Mouse (Mus musculus): ENCODE data around the gene Abcg5.

- TF ChIP-seq GATA1 (IDR thresholded peaks at IDR 0.05; ENCODE audit: low read length) (peak; percentile 54), TAL1 (IDR thresholded peaks at IDR 0.05; ENCODE audit: low read length) (peak; percentile 28; the same call in 1 of the 3 replicates)
Observed at GRCm38 (mm10) chr17:84728201-84728911, 45.5 kb upstream of the Abcg5 start.
